Mouse (Mus musculus): ENCODE measurements around the gene Npy. TPM values are rescaled to one million over a fixed set of nuclear protein-coding genes. Genes with fewer than 3 reads are reported as not detected.

Npy gene
- total and polyA plus RNA-seq, 2 experiments from 2014 or later: 208 to 323 TPM

DNA sequence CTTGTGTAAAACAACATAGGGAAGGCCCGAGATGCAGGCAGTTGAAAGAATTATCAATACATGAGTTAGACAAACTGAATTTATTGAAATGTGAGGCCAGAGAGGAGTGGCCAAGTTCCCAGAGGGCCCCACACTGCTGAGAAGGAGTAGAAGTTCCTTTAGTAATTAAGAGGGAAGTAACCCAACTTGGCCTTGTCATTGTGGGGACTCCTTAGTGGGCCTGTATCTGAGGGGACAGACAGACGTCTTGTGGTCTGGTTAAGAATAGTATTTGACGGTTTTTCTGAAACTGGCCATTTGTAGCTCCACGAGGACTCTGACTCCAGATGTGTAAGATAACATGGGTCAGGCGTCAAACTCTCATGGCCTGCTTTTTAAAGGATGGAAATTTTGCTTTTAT, 40.7 kb upstream of the Npy start:
- H3K36me3 ChIP-seq (ENCODE audit: insufficient read depth): no peaks in the 10 kb centered on the region
- ATAC-seq: no peak
- H3K4me3 ChIP-seq (ENCODE audit: low read depth, low read length): no peak overlapping the region
- peaks cover 4% of the 10 kb centered on the region; the same call in 1 of the 2 replicates for H3K4me1 ChIP-seq (ENCODE audit: insufficient read depth)
- no peak for DNase-seq
- H3K27me3 ChIP-seq (ENCODE audit: insufficient read depth, low read length): no peaks in the 10 kb centered on the region
- no peak overlapping the region for H3K27ac ChIP-seq (ENCODE audit: low read depth, low read length)
- no peaks in the 10 kb centered on the region for H3K9me3 ChIP-seq (ENCODE audit: low read length)
- H3K9ac ChIP-seq: no peak overlapping the region
- WGBS: 91% methylated on average over 5 of the region's 5 CpGs
- H3K4me2 ChIP-seq (ENCODE audit: low read depth): no peak overlapping the region
- no peak for TF ChIP-seq CTCF (IDR thresholded peaks at IDR 0.05; ENCODE audit: low read depth)

DNA sequence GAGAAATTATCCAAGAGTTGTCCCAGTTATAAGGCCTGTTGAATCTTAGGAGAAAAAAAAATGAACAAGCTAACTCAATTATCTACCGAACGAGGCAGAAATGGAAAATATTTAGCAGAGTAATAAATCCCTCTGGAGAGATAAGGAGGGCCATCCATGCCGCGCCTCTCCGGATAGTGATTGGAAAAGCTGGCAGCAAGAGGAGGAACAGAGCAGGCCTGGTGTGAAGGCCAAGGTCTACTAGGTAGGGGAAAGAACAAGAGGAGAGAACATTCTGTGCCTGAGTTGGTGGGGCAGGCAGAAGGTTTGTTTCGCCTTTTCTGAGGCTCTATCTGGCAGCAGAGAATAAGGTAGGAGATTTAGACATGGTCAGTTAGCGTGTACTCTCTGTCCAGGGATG, 39.8 kb upstream of the Npy start:
- no peak overlapping the region for H3K9ac ChIP-seq
- H3K9me3 ChIP-seq (ENCODE audit: low read length): no peaks in the 10 kb centered on the region
- H3K27me3 ChIP-seq (ENCODE audit: insufficient read depth, low read length): no peaks in the 10 kb centered on the region
- ATAC-seq (no peak), DNase-seq (no peak)
- H3K4me2 ChIP-seq (ENCODE audit: low read depth): no peak overlapping the region
- peaks cover 4% of the 10 kb centered on the region; the same call in 1 of the 2 replicates for H3K4me1 ChIP-seq (ENCODE audit: insufficient read depth)
- no peak for TF ChIP-seq CTCF (IDR thresholded peaks at IDR 0.05; ENCODE audit: low read depth)
- no peak overlapping the region for H3K27ac ChIP-seq (ENCODE audit: low read depth, low read length)
- 97% methylated on average over 7 of the region's 7 CpGs for WGBS
- H3K36me3 ChIP-seq (ENCODE audit: insufficient read depth): no peaks in the 10 kb centered on the region
- no peak overlapping the region for H3K4me3 ChIP-seq (ENCODE audit: low read depth, low read length)

DNA sequence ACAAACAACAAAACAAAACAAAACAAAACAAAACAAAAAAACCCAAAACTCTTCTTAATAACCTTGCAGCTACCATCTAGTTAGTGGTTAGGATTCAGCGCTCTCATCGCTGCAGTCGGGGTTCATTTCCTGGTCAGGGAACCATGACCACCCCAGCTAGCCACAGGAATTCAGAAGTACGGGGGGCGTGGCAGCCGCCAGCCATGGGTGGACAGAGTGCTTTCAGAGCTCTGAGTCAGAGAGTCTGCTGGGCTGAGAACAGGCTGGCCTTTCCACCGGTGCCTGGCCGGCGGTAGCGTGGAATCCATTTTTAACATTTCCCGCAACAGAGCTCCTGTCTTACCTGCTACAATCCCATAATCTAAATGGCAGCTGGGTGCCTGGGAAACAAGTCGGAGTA, 30.0 kb upstream of the Npy start:
- Histone ChIP-seq H3K36me3 (ENCODE audit: insufficient read depth) (no peaks in the 10 kb centered on the region), H3K9ac (no peak overlapping the region), H3K4me1 (ENCODE audit: insufficient read depth) (no peaks in the 10 kb centered on the region), H3K27me3 (ENCODE audit: insufficient read depth, low read length) (no peaks in the 10 kb centered on the region), H3K27ac (ENCODE audit: low read depth, low read length) (no peak overlapping the region), H3K9me3 (ENCODE audit: low read length) (no peaks in the 10 kb centered on the region), H3K4me2 (ENCODE audit: low read depth) (no peak overlapping the region), H3K4me3 (ENCODE audit: low read depth, low read length) (no peak overlapping the region)
- WGBS: 91% methylated on average over 12 of the region's 12 CpGs
- ATAC-seq: no peak
- DNase-seq: no peak
- no peak for TF ChIP-seq CTCF (IDR thresholded peaks at IDR 0.05; ENCODE audit: low read depth)

DNA sequence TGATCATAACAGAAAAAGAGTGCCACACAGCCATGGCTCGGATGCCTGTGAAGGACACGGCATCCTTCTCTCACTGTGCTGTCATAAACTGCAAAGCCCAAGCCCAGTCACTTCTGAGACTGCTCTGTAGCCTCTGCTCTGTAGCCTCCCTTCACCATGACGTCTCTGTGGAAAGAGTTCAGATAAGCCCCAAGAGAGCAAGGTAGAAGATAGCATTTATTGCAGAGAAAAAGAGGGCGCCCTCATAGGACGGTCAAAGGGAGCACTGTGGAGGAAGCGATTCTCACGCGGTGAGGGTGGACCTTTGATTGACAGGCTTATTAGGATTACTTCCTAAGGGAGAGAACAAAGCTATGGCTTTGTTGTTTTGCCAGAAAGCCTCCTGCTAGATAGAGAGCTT, 18.4 kb upstream of the Npy start:
- no peak for TF ChIP-seq CTCF (IDR thresholded peaks at IDR 0.05; ENCODE audit: low read depth)
- 38% methylated on average over 8 of the region's 8 CpGs for WGBS
- H3K9me3 ChIP-seq (ENCODE audit: low read length): no peaks in the 10 kb centered on the region
- ATAC-seq (no peak), DNase-seq (no peak)
- H3K27me3 ChIP-seq (ENCODE audit: insufficient read depth, low read length): no peaks in the 10 kb centered on the region
- no peak overlapping the region for H3K9ac ChIP-seq
- no peak overlapping the region for H3K4me3 ChIP-seq (ENCODE audit: low read depth, low read length)
- no peaks in the 10 kb centered on the region for H3K4me1 ChIP-seq (ENCODE audit: insufficient read depth)
- H3K27ac ChIP-seq (ENCODE audit: low read depth, low read length): no peak overlapping the region
- H3K36me3 ChIP-seq (ENCODE audit: insufficient read depth): no peaks in the 10 kb centered on the region
- no peak overlapping the region for H3K4me2 ChIP-seq (ENCODE audit: low read depth)

DNA sequence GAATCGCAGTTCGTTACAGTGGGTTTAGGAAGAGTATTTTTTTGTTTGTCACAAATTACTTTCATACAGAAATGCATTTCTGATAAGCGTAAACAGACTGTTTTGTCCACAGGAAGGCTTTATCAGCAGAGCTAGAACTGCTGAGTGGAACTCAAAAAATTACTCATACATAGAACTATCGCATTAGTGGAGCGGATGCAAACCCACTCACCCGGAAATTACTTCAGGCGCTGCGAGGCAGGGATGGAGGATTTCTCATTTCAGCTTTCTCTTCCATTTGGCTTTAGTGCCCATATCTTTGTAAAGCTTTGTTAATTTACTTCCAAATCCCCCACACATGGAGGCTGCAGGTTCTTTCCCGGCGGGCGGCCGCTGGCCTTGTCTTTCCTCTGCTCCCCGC, 14.4 kb upstream of the Npy start:
- peak overlapping the region; percentile 39 for H3K4me2 ChIP-seq (ENCODE audit: low read depth)
- H3K9ac ChIP-seq: no peak overlapping the region
- WGBS: 20% methylated on average over 13 of the region's 13 CpGs
- H3K36me3 ChIP-seq (ENCODE audit: insufficient read depth): no peaks in the 10 kb centered on the region
- DNase-seq (peak; percentile 31), ATAC-seq (no peak)
- H3K9me3 ChIP-seq (ENCODE audit: low read length): no peaks in the 10 kb centered on the region
- no peak for TF ChIP-seq CTCF (IDR thresholded peaks at IDR 0.05; ENCODE audit: low read depth)
- no peak overlapping the region for H3K27ac ChIP-seq (ENCODE audit: low read depth, low read length)
- H3K4me1 ChIP-seq (ENCODE audit: insufficient read depth): no peaks in the 10 kb centered on the region
- H3K4me3 ChIP-seq (ENCODE audit: low read depth, low read length): peak overlapping the region; percentile 21
- H3K27me3 ChIP-seq (ENCODE audit: insufficient read depth, low read length): no peaks in the 10 kb centered on the region

DNA sequence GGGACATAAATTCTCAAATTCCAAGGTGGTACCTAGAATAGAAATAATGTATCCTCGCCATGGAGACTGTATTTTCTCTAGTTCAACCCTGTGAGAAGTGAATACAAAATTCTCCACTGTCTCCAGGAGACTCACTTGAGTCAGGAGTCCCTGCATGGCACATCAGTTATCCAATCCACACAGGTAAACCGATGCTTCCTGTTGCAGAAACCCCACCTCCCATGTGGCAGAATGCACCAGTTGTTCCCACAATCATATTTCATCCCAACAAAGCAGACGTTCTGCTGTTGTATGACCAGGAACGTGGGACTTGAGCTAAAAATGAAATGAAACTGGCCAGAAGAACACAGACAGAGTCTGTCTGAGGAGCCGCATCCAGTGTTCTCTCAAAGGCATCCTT, 5.3 kb upstream of the Npy start:
- Histone ChIP-seq H3K4me2 (ENCODE audit: low read depth) (no peak overlapping the region), H3K36me3 (ENCODE audit: insufficient read depth) (no peaks in the 10 kb centered on the region), H3K9ac (no peak overlapping the region), H3K4me1 (ENCODE audit: insufficient read depth) (no peaks in the 10 kb centered on the region; the same call in 1 of the 2 replicates), H3K9me3 (ENCODE audit: low read length) (no peaks in the 10 kb centered on the region), H3K27me3 (ENCODE audit: insufficient read depth, low read length) (peaks cover 9% of the 10 kb centered on the region), H3K4me3 (ENCODE audit: low read depth, low read length) (no peak overlapping the region), H3K27ac (ENCODE audit: low read depth, low read length) (no peak overlapping the region)
- no peak for TF ChIP-seq CTCF (IDR thresholded peaks at IDR 0.05; ENCODE audit: low read depth)
- no peak for ATAC-seq
- no peak for DNase-seq
- 81% methylated on average over 5 of the region's 5 CpGs for WGBS

DNA sequence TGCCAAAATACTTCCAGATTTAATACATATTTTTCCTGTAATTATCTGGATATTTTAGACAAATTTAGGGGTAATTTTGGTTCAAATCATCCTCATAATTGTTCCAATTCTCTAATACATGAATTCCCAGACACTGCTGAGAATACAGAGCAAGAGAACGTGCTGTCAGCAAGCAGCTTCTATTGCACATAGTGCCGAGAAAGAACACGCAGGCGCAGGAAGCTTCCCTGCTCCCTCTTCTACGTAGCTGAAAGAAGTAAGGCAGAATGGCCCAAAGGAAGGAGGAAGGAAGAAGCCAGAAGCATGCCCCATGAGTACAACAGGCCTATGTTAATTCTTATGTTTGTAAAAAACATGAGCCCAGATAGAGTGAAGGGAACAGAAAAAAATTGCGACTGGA, 4.9 kb upstream of the Npy start:
- no peaks in the 10 kb centered on the region for H3K9me3 ChIP-seq (ENCODE audit: low read length)
- no peaks in the 10 kb centered on the region for H3K36me3 ChIP-seq (ENCODE audit: insufficient read depth)
- H3K4me1 ChIP-seq (ENCODE audit: insufficient read depth): peaks cover under 1% of the 10 kb centered on the region
- peaks cover 14% of the 10 kb centered on the region for H3K27me3 ChIP-seq (ENCODE audit: insufficient read depth, low read length)
- WGBS: 66% methylated on average over 6 of the region's 6 CpGs
- ATAC-seq (no peak), DNase-seq (peak; percentile 38)
- TF ChIP-seq CTCF (IDR thresholded peaks at IDR 0.05; ENCODE audit: low read depth): no peak
- no peak overlapping the region for H3K4me2 ChIP-seq (ENCODE audit: low read depth)
- no peak overlapping the region for H3K9ac ChIP-seq
- no peak overlapping the region for H3K27ac ChIP-seq (ENCODE audit: low read depth, low read length)
- H3K4me3 ChIP-seq (ENCODE audit: low read depth, low read length): no peak overlapping the region

DNA sequence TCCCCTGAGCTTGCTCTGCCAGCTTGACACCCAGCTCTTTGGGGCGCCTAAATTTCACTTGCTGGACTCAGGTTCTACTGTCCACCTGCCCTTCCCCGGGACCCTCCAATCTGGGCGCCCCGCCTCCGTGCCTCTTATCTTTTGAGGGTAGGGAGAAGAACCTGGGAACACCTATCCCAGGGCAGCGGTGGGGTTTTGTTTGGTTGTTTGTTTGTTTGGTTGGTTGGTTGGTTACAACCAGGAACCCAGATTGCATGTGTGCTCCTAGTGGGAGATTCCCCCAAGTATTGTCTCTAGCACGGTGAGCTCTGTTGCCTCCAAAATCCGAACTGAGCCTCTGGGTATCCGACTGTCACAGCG, 341 bp downstream of the Npy start:
- WGBS: 2% methylated on average over 10 of the region's 10 CpGs

More for the DNA sequence above, 341 bp downstream of the Npy start:
- peaks cover 3% of the 10 kb centered on the region for H3K4me1 ChIP-seq (ENCODE audit: insufficient read depth)
- H3K4me3 ChIP-seq (ENCODE audit: low read depth, low read length): peak overlapping the region; percentile 39
- DNase-seq: peak; percentile 31
- peak overlapping the region; percentile 67 for H3K4me2 ChIP-seq (ENCODE audit: low read depth)
- no peak for TF ChIP-seq CTCF (IDR thresholded peaks at IDR 0.05; ENCODE audit: low read depth)
- H3K9ac ChIP-seq: peak overlapping the region; percentile 51
- H3K36me3 ChIP-seq (ENCODE audit: insufficient read depth): no peaks in the 10 kb centered on the region
- H3K27me3 ChIP-seq (ENCODE audit: insufficient read depth, low read length): peaks cover 34% of the 10 kb centered on the region
- H3K9me3 ChIP-seq (ENCODE audit: low read length): no peaks in the 10 kb centered on the region
- H3K27ac ChIP-seq (ENCODE audit: low read depth, low read length): no peak overlapping the region
- ATAC-seq: no peak
